22 mouse cellular contexts compared by ENCODE assay signal in genomic region chr2:128058627-128059026, GRCm38 (mm10).
DNase-seq lines count a peak whose midpoint lies in the region; ATAC-seq and TF ChIP-seq lines count a peak whose summit lies in the region.
"Had no signal": no experiment of that assay in that cellular context is flagged by ENCODE, and none has a peak within 500 bp of the region (broad histone marks: within the 10 kb centered on the region; RNA-seq: fewer than 3 reads in every experiment).

No protein-coding gene starts in this region.

- TF ChIP-seq RAD21 in MEL (IDR thresholded peaks at IDR 0.05; ENCODE audit: low read depth, low read length) = no peak

- H3K4me1 ChIP-seq in MEL (ENCODE audit: control insufficient read depth in 1 of 2, insufficient read depth in 2 of 2, low read length in 2 of 2) = peaks cover 8 to 26% of the 10 kb centered on the region in 2 experiments
- peaks cover 14% of the 10 kb centered on the region for H3K4me1 ChIP-seq in thymus, adult 2 months (replicated peaks; ENCODE audit: control insufficient read depth, insufficient read depth, low read length)
- H3K4me1 ChIP-seq: embryonic facial prominence, embryonic 15.5 days; heart, embryonic 15.5 days; hindbrain, embryonic 13.5 days had no signal

- TF ChIP-seq POLR2A in MEL (IDR thresholded peaks at IDR 0.05; ENCODE audit: control insufficient read depth in 1 of 2, insufficient read depth in 1 of 2, low read depth in 1 of 2, low read length in 2 of 2, poor library complexity in 1 of 2) = 0 out of 4 replicates have a peak, but pooled peaks of 1 of the 2 experiments have one; percentile 32
- no peak for TF ChIP-seq POLR2A in thymus, adult 2 months (IDR thresholded peaks at IDR 0.05; ENCODE audit: control insufficient read depth, extremely low read depth, insufficient read depth, low read length, poor library complexity)

- H3K4me3 ChIP-seq in MEL (ENCODE audit: control insufficient read depth in 1 of 2, insufficient read depth in 1 of 2, low read depth in 2 of 2, low read length in 2 of 2) (no peak overlapping the region), macrophage (ENCODE audit: inconsistent target) (no peak overlapping the region)
- H3K4me3 ChIP-seq in thymus, adult 2 months (ENCODE audit: control insufficient read depth, insufficient read depth, low read length) = no peak overlapping the region
- H3K4me3 ChIP-seq: embryonic facial prominence, embryonic 15.5 days; erythroblast, embryonic 14.5 days; forebrain, embryonic 10.5 days; heart, embryonic 15.5 days; hindbrain, embryonic 13.5 days had no signal

- peak; percentile 80 to 86 for TF ChIP-seq EP300 in MEL (IDR thresholded peaks at IDR 0.05; ENCODE audit: low read depth in 1 of 2, low read length in 2 of 2)

- H3K9me3 ChIP-seq in MEL (replicated peaks; ENCODE audit: insufficient read depth, low read length) = no peaks in the 10 kb centered on the region
- H3K9me3 ChIP-seq: embryonic facial prominence, embryonic 15.5 days; forebrain, embryonic 10.5 days; G1E; heart, embryonic 15.5 days; hindbrain, embryonic 13.5 days had no signal

- peak; percentile 71 for DNase-seq in 416B (ENCODE audit: low read depth)
- DNase-seq in MEL (ENCODE audit: low read depth, low spot score) = peak; percentile 97
- DNase-seq in lung, postnatal 25 days (ENCODE audit: low spot score) = no peak
- no peak for DNase-seq in adrenal gland, adult 18-20 months (ENCODE audit: low spot score in 2 of 2)
- no peak for DNase-seq in thymus, adult 2 months
- DNase-seq: adrenal gland, postnatal 10 days; cerebellum, adult 11-12 months; cerebellum, adult 9-11 months; gastrocnemius, postnatal 36 days; heart, adult 18-20 months; heart, postnatal 14 days had no signal

- no peaks in the 10 kb centered on the region for H3K27me3 ChIP-seq in MEL (ENCODE audit: control insufficient read depth in 1 of 2, insufficient read depth in 2 of 2, low read length in 2 of 2)
- H3K27me3 ChIP-seq in thymus, adult 2 months (ENCODE audit: control insufficient read depth, insufficient read depth, low read length) = no peaks in the 10 kb centered on the region
- H3K27me3 ChIP-seq: embryonic facial prominence, embryonic 15.5 days; heart, embryonic 15.5 days; hindbrain, embryonic 13.5 days had no signal

- WGBS in macrophage (ENCODE audit: missing documents) = 33% methylated on average over 1 of the region's 1 CpGs
- 52% methylated on average over 1 of the region's 1 CpGs for WGBS in thymus, adult 2 months

- no peaks in the 10 kb centered on the region for H3K79me2 ChIP-seq in MEL (ENCODE audit: control insufficient read depth, insufficient read depth, low read length, poor library complexity)
- no peaks in the 10 kb centered on the region for H3K79me2 ChIP-seq in macrophage (ENCODE audit: inconsistent target)

- peak; percentile 25; the same call in 1 of the 2 replicates for ATAC-seq in neutrophil, adult 5-6 weeks (ENCODE audit: extremely low read depth, insufficient number of reproducible peaks, low FRiP score, poor library complexity, severe bottlenecking)
- ATAC-seq: CD4-positive, CD25-positive, alpha-beta regulatory T cell, adult 4 months; forebrain, embryonic 14.5 days; hindbrain, postnatal 0 days had no signal

- no peak for TF ChIP-seq CTCF in MEL (IDR thresholded peaks at IDR 0.05 in 2 of 3, conservative IDR thresholded peaks at IDR 0.05 in 1 of 3; ENCODE audit: control insufficient read depth in 1 of 3, insufficient read depth in 1 of 3, low read depth in 2 of 3, low read length in 3 of 3, poor library complexity in 1 of 3, severe bottlenecking in 1 of 3)
- no peak for TF ChIP-seq CTCF in thymus, adult 2 months (IDR thresholded peaks at IDR 0.05; ENCODE audit: borderline replicate concordance, control insufficient read depth, extremely low read depth, insufficient read depth, low read length, poor library complexity)

- peak overlapping the region; percentile 97 for H3K27ac ChIP-seq in MEL (ENCODE audit: control insufficient read depth, low read depth, low read length)
- H3K27ac ChIP-seq in macrophage = peak overlapping the region; percentile 50
- no peak overlapping the region for H3K27ac ChIP-seq in thymus, adult 2 months (ENCODE audit: control insufficient read depth, insufficient read depth, low read length)
- H3K27ac ChIP-seq: embryonic facial prominence, embryonic 15.5 days; forebrain, embryonic 10.5 days; heart, embryonic 15.5 days; hindbrain, embryonic 13.5 days; hindbrain, postnatal 0 days had no signal

- H3K9ac ChIP-seq in MEL (ENCODE audit: control insufficient read depth, low read depth, low read length, poor library complexity, severe bottlenecking) = no peak overlapping the region
- H3K9ac ChIP-seq: embryonic facial prominence, embryonic 15.5 days; heart, embryonic 15.5 days; hindbrain, embryonic 13.5 days had no signal

- H3K36me3 ChIP-seq in MEL (ENCODE audit: control insufficient read depth in 1 of 2, insufficient read depth in 2 of 2, low read length in 2 of 2) = peaks cover 0 to 21% of the 10 kb centered on the region in 2 experiments; a peak in 2 of 4 replicates
- H3K36me3 ChIP-seq in macrophage (ENCODE audit: inconsistent target) = no peaks in the 10 kb centered on the region
- H3K36me3 ChIP-seq in thymus, adult 2 months (ENCODE audit: control insufficient read depth, insufficient read depth, low read length) = no peaks in the 10 kb centered on the region
- H3K36me3 ChIP-seq: embryonic facial prominence, embryonic 15.5 days; forebrain, embryonic 10.5 days; G1E; heart, embryonic 15.5 days; hindbrain, embryonic 13.5 days had no signal

TF ChIP-seq in MEL, 35 proteins besides CTCF, POLR2A, EP300 and RAD21:
- TF ChIP-seq BHLHE40 (IDR thresholded peaks at IDR 0.05; ENCODE audit: borderline replicate concordance, low read depth, low read length) (peak; percentile 90), GATA1 (IDR thresholded peaks at IDR 0.05; ENCODE audit: low read depth, low read length) (peak; percentile 80), SIN3A (IDR thresholded peaks at IDR 0.05; ENCODE audit: low read length) (peak; percentile 43; the same call in 1 of the 2 replicates), MYB (IDR thresholded peaks at IDR 0.05; ENCODE audit: low read depth, low read length) (peak; percentile 8; the same call in 1 of the 2 replicates), HCFC1 (IDR thresholded peaks at IDR 0.05; ENCODE audit: low read depth, low read length) (0 out of 2 replicates have a peak, but pooled peaks have one; percentile 31), MAZ (IDR thresholded peaks at IDR 0.05; ENCODE audit: low read depth, low read length) (no peak; the same call in 1 of the 2 replicates), JUND (IDR thresholded peaks at IDR 0.05; ENCODE audit: low read depth, low read length) (peak; percentile 93), ELF1 (IDR thresholded peaks at IDR 0.05; ENCODE audit: low read depth, low read length) (peak; percentile 58), TBP (IDR thresholded peaks at IDR 0.05; ENCODE audit: low read depth, low read length) (peak; percentile 57; the same call in 1 of the 2 replicates), UBTF (IDR thresholded peaks at IDR 0.05; ENCODE audit: borderline replicate concordance, insufficient read depth, low read depth, low read length) (no peak), TCF12 (IDR thresholded peaks at IDR 0.05; ENCODE audit: low read depth, low read length) (peak; percentile 64; the same call in 1 of the 2 replicates), MYC (IDR thresholded peaks at IDR 0.05; ENCODE audit: low read depth, low read length) (0 out of 2 replicates have a peak, but pooled peaks have one; percentile 76), RCOR1 (IDR thresholded peaks at IDR 0.05; ENCODE audit: low read depth, low read length) (peak; percentile 72), TAL1 (IDR thresholded peaks at IDR 0.05; ENCODE audit: low read length) (peak; percentile 63), MAX (IDR thresholded peaks at IDR 0.05; ENCODE audit: low read length) (peak; percentile 82), KAT2A (conservative IDR thresholded peaks at IDR 0.05; ENCODE audit: low read depth, low read length) (no peak; the same call in 1 of the 2 replicates), CHD1 (IDR thresholded peaks at IDR 0.05; ENCODE audit: low read depth, low read length) (no peak), ETS1 (IDR thresholded peaks at IDR 0.05; ENCODE audit: low read depth, low read length) (peak; percentile 91)

Comparison
In these comparisons a context has a peak if more than half of its experiments do, and no peak if none do; other contexts are left out.
1. DNase-seq: peak in 416B (single experiment) and MEL (single experiment); none in lung, postnatal 25 days (single experiment), adrenal gland, adult 18-20 months (0 of 2) and thymus, adult 2 months (single experiment).